Mouse (Mus musculus) hindbrain, embryonic 13.5 days (tissue): ENCODE measurements around the gene Gm20388. TPM values are rescaled to one million over a fixed set of nuclear protein-coding genes. Genes with fewer than 3 reads are reported as not detected.

ENCODE experiments used
- ATAC-seq: fragments of 200-750 bp; cut with Nextera tagmentation; 2 replicates; pipeline ENCODE4 v1.8.0; 2017; ENCODE audit warnings: moderate TSS enrichment; ENCODE audit not compliant: low FRiP score
- H3K27ac ChIP-seq: fragments of 300-500 bp; sonication (generic); 2 replicates; pipeline ENCODE4 v1.5.1; 2015; ENCODE audit warnings: inconsistent platforms, mild to moderate bottlenecking, moderate library complexity
- H3K27me3 ChIP-seq: fragments of 300-500 bp; sonication (generic); 2 replicates; pipeline ENCODE4 v1.6.1; 2015; ENCODE audit warnings: mild to moderate bottlenecking, inconsistent platforms
- H3K36me3 ChIP-seq: fragments of 300-500 bp; sonication (generic); 2 replicates; pipeline ENCODE4 v1.6.1; 2015; ENCODE audit warnings: mild to moderate bottlenecking, inconsistent platforms
- H3K4me1 ChIP-seq: fragments of 300-500 bp; sonication (generic); replicated peaks from 2 replicates; pipeline ENCODE4 v1.6.1; 2015; ENCODE audit warnings: inconsistent platforms
- H3K4me2 ChIP-seq: fragments of 300-500 bp; sonication (generic); 2 replicates; pipeline ENCODE4 v1.6.1; 2015; ENCODE audit warnings: inconsistent platforms, mild to moderate bottlenecking, moderate library complexity
- H3K4me3 ChIP-seq: fragments of 300-500 bp; sonication (generic); 2 replicates; pipeline ENCODE4 v1.5.1; 2015; ENCODE audit warnings: mild to moderate bottlenecking, inconsistent platforms
- H3K9ac ChIP-seq: fragments of 300-500 bp; sonication (generic); 2 replicates; pipeline ENCODE4 v1.6.1; 2015; ENCODE audit warnings: mild to moderate bottlenecking, inconsistent platforms
- H3K9me3 ChIP-seq: fragments of 300-500 bp; sonication (generic); 2 replicates; pipeline ENCODE4 v1.6.1; 2016; ENCODE audit warnings: inconsistent platforms
- WGBS: fragments of 180-500 bp; shearing (Covaris S2); methylation state at CpG from one replicate; pipeline ENCODE4 v1.1.7; 2015; 5-methylcytosine and 5-hydroxymethylcytosine counted together
- polyA plus RNA-seq: library from polyadenylated mRNA; unstranded; fragments of >200 nt; fragmentation: Nextera tagmentation; extraction: Ambion mirVana; gene quantifications from 2 replicates; pipeline ENCODE4 v1.2.1, GENCODE M21; 2015

Gm20388 gene
- polyA plus RNA-seq, 1 experiment from 2014 or later, result 1.9 TPM

DNA sequence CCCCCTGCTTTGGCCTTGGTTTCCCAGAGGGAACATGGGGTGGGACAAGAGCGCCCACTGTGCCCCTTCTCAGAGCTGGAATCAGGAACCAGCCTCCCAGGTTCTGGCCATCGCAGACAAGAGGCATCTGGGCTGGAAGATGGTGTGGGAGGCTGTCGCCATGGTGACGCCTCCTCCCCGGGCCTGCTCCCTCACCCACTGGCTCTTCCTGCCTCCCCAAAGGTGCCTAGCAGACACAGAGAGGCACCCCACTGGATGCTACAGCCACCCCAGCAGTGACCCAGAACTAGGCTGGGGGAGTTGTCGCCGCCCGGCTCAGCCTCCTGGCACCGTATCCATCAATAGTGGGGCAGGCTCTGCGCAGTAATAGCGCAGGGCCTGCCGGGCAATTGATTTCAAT is 530.1 kb downstream of the Gm20388 start:
- H3K9ac ChIP-seq, result peak overlapping the region; percentile 51
- H3K4me3 ChIP-seq, result no peak overlapping the region
- H3K27ac ChIP-seq, result peak overlapping the region; percentile 90
- H3K4me2 ChIP-seq, result peak overlapping the region; percentile 23
- peak; percentile 21; the same call in 1 of the 2 replicates for ATAC-seq
- peaks cover 84% of the 10 kb centered on the region for H3K4me1 ChIP-seq
- H3K27me3 ChIP-seq, result peaks cover 25% of the 10 kb centered on the region; the same call in 1 of the 2 replicates
- H3K36me3 ChIP-seq, result no peaks in the 10 kb centered on the region
- 46% methylated on average over 12 of the region's 12 CpGs for WGBS
- no peaks in the 10 kb centered on the region for H3K9me3 ChIP-seq

DNA sequence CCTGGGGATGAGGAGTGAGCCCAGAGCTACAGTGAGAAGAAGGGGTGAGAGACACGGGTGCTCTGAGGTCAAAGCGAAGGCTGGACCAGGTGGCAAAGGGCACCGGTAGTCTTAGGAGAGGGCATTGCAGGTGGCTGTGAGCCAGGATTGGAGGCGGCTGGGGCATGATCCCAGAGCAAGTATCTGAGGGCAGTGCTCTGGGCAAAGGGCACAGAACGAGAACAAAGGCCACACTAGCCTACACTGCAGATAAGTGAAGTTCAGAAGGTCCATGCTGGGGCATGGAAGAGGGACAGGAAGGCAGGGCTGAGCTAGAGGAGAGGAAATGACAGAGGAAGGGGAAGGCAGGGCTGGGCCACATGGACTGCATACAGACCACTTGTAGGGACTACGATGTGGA is 531.0 kb downstream of the Gm20388 start:
- H3K27me3 ChIP-seq, result peaks cover 21% of the 10 kb centered on the region; the same call in 1 of the 2 replicates
- peak overlapping the region; percentile 90 for H3K27ac ChIP-seq
- no peak for ATAC-seq
- peak overlapping the region; percentile 51; the same call in 1 of the 2 replicates for H3K9ac ChIP-seq
- no peak overlapping the region for H3K4me3 ChIP-seq
- H3K4me2 ChIP-seq, result no peak overlapping the region
- H3K9me3 ChIP-seq, result no peaks in the 10 kb centered on the region
- no peaks in the 10 kb centered on the region for H3K36me3 ChIP-seq
- WGBS, result 79% methylated on average over 6 of the region's 6 CpGs
- peaks cover 82% of the 10 kb centered on the region for H3K4me1 ChIP-seq

DNA sequence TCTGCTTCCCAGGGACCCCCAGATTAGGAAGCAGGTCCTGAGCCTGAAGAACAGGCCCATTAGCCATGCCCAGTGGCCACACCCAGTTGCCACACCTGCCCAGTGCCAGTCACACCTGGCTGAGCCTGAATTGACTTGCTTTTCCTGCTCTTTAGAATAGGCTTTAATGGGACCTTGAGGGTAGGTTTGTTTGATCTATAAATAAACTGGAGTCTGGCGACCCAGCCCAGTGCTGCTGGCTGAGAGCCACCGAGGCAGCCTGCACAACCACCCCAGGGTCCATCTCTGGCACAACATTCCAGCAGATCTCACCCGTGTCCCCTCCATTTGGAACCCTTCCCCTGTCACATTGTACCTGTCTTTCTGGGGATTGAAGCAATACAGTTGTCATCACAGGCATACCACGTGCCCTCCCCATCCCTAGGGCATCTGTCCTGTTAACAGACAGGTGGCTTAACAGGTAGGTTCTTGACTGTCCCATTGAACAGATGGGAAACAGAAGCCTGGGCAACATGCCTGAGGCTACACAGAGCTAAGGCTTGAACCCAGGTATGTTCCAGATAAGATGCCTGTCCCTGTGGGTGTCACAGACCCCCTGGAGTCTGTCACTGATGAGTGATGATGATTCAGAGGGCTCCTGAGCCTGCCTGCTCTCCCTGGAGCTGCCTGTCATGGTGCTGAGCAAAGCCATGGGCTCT is 531.8 kb downstream of the Gm20388 start:
- no peak overlapping the region for H3K4me3 ChIP-seq
- WGBS, result 60% methylated on average over 4 of the region's 4 CpGs
- H3K9me3 ChIP-seq, result no peaks in the 10 kb centered on the region
- H3K9ac ChIP-seq, result no peak overlapping the region
- no peaks in the 10 kb centered on the region for H3K36me3 ChIP-seq
- 0 out of 2 replicates have a peak overlapping the region, but pooled peaks have one; percentile 90 for H3K27ac ChIP-seq
- no peak for ATAC-seq
- H3K4me1 ChIP-seq, result peaks cover 74% of the 10 kb centered on the region
- H3K4me2 ChIP-seq, result no peak overlapping the region
- peaks cover 16% of the 10 kb centered on the region; the same call in 1 of the 2 replicates for H3K27me3 ChIP-seq

DNA sequence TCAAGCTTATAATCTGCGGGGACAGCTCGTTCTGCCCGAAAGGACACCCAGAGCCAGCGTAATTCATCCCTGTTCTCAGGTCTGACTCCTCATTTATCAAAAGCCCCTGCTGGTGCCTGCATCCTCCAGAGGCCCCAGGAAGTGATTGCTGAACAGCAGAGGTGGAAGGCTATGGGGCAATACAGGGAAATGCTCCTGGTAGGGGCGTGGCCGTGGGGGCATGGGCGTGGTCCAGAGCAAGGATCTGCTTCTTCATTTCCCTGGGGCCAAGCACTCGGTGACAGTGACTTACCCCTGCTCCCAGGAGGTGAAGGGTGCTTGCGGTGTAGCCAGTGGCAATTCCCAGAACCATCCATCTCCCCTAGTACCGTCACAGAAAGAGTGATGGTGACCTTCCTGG is 534.6 kb downstream of the Gm20388 start:
- H3K36me3 ChIP-seq, result no peaks in the 10 kb centered on the region
- H3K27me3 ChIP-seq, result peaks cover 12% of the 10 kb centered on the region; the same call in 1 of the 2 replicates
- ATAC-seq, result no peak
- no peak overlapping the region for H3K4me2 ChIP-seq
- WGBS, result 46% methylated on average over 10 of the region's 10 CpGs
- peak overlapping the region; percentile 44; the same call in 1 of the 2 replicates for H3K27ac ChIP-seq
- no peak overlapping the region for H3K4me3 ChIP-seq
- no peaks in the 10 kb centered on the region for H3K9me3 ChIP-seq
- H3K4me1 ChIP-seq, result peaks cover 72% of the 10 kb centered on the region
- H3K9ac ChIP-seq, result no peak overlapping the region

DNA sequence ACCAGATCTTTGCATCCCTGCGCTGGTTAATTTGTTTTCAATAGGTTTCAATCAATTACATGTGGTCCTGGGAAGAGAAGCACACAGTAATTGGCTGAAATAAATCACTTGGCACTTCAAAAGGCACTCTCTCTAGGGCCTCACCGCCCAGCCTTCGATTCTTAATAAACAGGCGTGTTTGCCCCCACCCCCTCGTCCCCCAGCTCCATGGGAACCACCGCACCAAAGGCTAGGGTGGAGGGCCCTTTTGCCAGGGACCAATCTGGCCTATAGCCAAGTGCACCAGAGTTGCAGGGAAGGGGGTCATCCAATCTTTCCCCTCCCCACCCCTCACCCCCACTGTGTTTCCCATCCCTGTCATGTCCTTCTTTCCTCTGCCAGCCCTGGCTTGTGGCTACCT is 537.5 kb downstream of the Gm20388 start:
- H3K9me3 ChIP-seq, result no peaks in the 10 kb centered on the region
- 0 out of 2 replicates have a peak overlapping the region, but pooled peaks have one; percentile 19 for H3K9ac ChIP-seq
- WGBS, result 19% methylated on average over 6 of the region's 6 CpGs
- H3K4me1 ChIP-seq, result peaks cover 60% of the 10 kb centered on the region
- 0 out of 2 replicates have a peak, but pooled peaks cover 4% of the 10 kb centered on the region for H3K27me3 ChIP-seq
- no peak overlapping the region for H3K4me2 ChIP-seq
- H3K4me3 ChIP-seq, result no peak overlapping the region
- H3K27ac ChIP-seq, result peak overlapping the region; percentile 82
- no peaks in the 10 kb centered on the region for H3K36me3 ChIP-seq
- ATAC-seq, result peak; percentile 41; the same call in 1 of the 2 replicates

DNA sequence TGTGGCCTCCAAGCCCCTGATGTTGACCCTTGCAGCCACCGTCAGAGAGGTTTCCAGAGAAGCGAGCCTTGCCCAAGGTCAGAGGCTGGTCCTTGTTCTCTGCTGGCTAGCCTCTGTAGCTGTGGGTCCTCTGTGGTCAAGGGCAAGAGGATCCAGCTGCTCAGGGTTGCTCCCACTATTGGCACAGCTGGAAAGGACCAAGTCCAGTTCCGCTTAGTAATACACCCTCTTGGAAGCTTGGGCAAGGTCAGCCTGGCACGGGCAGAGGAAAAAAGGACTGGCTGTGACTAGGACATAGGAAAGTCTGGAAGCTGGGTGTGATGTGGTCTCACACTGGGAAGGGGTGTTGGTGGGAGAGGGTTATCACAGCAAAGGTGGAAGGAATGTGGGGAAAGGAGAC is 538.5 kb downstream of the Gm20388 start:
- Histone ChIP-seq H3K9ac (peak overlapping the region; percentile 51), H3K27ac (peak overlapping the region; percentile 85), H3K36me3 (no peaks in the 10 kb centered on the region), H3K9me3 (no peaks in the 10 kb centered on the region), H3K4me2 (no peak overlapping the region), H3K4me1 (peaks cover 66% of the 10 kb centered on the region), H3K4me3 (no peak overlapping the region), H3K27me3 (0 out of 2 replicates have a peak, but pooled peaks cover 4% of the 10 kb centered on the region)
- 80% methylated on average over 4 of the region's 4 CpGs for WGBS
- no peak for ATAC-seq

DNA sequence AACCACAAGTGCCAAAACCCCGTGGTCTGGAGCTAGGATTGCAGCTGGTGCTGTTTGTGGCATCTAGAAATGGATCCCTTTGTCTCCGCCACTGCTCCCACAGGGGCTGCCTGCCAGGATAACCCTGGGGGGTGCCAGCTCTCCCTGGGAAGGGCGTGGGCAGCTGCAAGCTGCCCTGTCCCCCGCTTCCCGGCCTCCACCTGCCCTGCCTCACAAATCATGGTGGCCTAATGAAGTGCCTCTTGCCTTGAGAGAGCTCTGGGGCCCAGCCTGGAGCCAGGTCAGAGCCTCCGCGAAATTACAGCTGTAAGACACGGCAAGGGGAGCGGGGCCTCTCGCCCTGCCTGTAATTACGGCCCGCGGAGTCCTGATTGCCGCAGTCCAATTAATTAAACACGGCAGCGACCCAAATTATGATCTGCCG is 539.0 kb downstream of the Gm20388 start:
- H3K27ac ChIP-seq, result peak overlapping the region; percentile 85
- H3K4me3 ChIP-seq, result no peak overlapping the region
- peak overlapping the region; percentile 30 for H3K4me2 ChIP-seq
- 13% methylated on average over 17 of the region's 17 CpGs for WGBS
- H3K36me3 ChIP-seq, result no peaks in the 10 kb centered on the region
- peak; percentile 16 for ATAC-seq
- H3K9me3 ChIP-seq, result no peaks in the 10 kb centered on the region
- peaks cover 68% of the 10 kb centered on the region for H3K4me1 ChIP-seq
- peak overlapping the region; percentile 51 for H3K9ac ChIP-seq
- no peaks in the 10 kb centered on the region for H3K27me3 ChIP-seq

DNA sequence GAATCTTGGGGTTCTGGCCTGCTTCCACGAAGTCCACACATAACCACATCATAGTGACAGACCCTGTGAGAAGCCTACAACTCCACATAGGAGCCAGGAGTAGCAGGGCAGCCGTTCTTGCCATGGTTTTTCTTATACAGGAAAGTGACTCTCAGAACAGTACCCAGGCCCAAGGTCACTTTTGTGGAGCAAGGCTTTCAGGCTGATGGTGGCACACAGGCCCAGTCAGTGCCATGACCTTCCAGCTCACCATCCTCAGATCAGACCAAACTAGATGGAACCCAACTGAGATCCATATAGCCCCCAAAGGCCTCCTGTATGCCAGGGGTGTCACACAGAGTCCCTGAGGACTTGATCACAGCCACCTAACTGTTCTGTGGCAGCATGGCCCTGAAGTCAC is 541.5 kb downstream of the Gm20388 start:
- ATAC-seq, result no peak
- Histone ChIP-seq H3K9me3 (no peaks in the 10 kb centered on the region), H3K9ac (no peak overlapping the region), H3K4me1 (peaks cover 77% of the 10 kb centered on the region), H3K27ac (no peak overlapping the region), H3K4me3 (no peak overlapping the region), H3K36me3 (no peaks in the 10 kb centered on the region), H3K4me2 (no peak overlapping the region), H3K27me3 (no peaks in the 10 kb centered on the region)
- 87% methylated on average over 2 of the region's 2 CpGs for WGBS

DNA sequence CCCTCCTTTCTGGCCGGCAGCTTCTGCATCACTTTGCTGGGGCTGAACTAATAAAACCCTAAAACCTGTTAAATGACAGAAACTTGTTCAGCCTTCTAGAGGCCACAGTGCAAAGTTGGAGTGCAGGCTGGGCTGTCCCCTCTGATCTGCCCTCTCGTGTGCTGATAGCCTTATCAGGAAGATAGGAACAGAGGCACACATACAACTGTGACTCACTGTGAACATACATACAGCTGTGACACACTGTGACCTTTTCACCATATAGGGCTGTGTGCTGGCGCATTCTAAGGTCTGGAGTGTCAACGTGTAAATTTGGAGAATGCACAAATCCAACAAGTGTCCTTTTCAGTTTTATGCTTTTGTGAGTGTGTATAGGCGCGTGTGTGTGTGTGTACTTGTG is 543.8 kb downstream of the Gm20388 start:
- peak overlapping the region; percentile 81 for H3K27ac ChIP-seq
- H3K36me3 ChIP-seq, result no peaks in the 10 kb centered on the region
- H3K9me3 ChIP-seq, result no peaks in the 10 kb centered on the region
- 80% methylated on average over 6 of the region's 6 CpGs for WGBS
- no peak overlapping the region for H3K4me2 ChIP-seq
- peaks cover 79% of the 10 kb centered on the region for H3K4me1 ChIP-seq
- no peak for ATAC-seq
- no peak overlapping the region for H3K4me3 ChIP-seq
- H3K9ac ChIP-seq, result no peak overlapping the region
- H3K27me3 ChIP-seq, result no peaks in the 10 kb centered on the region

DNA sequence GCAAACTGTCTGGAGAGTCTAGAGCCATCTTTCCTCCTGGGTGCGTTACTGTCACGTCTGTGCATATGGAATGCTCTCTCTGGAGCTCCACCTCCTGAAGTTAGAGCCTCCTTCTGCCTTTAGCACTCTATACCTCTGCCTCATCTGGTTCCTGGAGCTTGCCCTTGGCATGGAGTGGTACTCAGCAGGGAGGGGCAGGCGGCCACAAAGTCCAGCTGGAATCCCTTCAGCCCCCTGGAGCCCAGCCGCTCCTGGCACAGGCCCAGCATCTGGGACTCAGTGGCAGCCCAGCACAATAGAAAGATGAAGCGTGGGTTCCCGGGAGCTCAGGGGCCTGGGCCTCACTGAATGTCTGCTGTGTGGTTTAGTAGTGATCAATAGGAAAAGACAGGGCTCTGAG is 549.7 kb downstream of the Gm20388 start:
- H3K9me3 ChIP-seq, result no peaks in the 10 kb centered on the region
- no peaks in the 10 kb centered on the region for H3K27me3 ChIP-seq
- ATAC-seq, result peak; percentile 52
- WGBS, result 26% methylated on average over 6 of the region's 6 CpGs
- no peak overlapping the region for H3K4me3 ChIP-seq
- H3K4me1 ChIP-seq, result peaks cover 77% of the 10 kb centered on the region
- peak overlapping the region; percentile 83 for H3K27ac ChIP-seq
- no peak overlapping the region for H3K9ac ChIP-seq
- H3K4me2 ChIP-seq, result no peak overlapping the region
- H3K36me3 ChIP-seq, result no peaks in the 10 kb centered on the region

DNA sequence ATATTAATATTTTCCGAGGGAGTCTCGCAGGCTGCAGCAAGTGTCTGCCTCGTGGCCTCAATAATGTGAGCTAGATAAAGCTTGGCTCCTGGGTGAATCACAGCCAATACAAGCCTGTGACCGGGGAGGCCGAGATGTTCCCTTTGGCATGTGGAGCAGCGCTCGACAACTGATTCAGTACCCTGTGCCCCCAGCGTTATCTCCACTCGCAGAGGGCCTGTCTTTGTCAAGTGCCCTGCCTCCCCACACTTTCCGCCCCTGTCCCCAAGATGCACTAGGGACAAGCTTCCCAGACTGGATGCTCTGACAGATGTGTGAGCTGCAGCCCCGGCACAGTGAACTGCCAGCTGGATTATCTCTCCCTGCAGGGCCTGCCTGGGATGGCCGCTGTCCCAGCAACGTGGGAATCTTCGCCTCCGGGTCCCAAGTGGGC is 551.5 kb downstream of the Gm20388 start:
- Histone ChIP-seq H3K4me3 (no peak overlapping the region), H3K9ac (peak overlapping the region; percentile 56), H3K36me3 (no peaks in the 10 kb centered on the region), H3K27ac (peak overlapping the region; percentile 83), H3K4me2 (no peak overlapping the region), H3K27me3 (no peaks in the 10 kb centered on the region), H3K9me3 (no peaks in the 10 kb centered on the region), H3K4me1 (peaks cover 76% of the 10 kb centered on the region)
- no peak for ATAC-seq
- WGBS, result 23% methylated on average over 15 of the region's 15 CpGs

DNA sequence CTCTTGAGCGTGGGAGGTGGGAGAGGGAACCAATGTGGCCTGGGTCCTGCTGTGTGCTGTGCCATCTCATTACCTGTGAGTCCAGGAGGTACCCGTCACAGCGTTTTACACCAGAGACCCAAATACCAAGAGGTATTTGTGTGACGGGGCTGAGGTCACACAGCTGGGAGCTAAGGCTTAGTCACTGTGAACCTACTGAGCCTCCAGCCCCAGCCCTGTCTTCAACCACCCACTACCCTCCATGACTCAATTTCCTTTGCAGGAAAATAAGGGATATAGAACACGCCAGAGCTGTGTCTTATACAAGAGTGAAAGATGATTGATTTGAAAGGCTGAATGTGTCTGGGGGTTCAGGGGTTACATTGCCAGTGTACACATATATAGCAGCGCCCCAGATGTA is 552.0 kb downstream of the Gm20388 start:
- Histone ChIP-seq H3K4me2 (no peak overlapping the region), H3K27me3 (no peaks in the 10 kb centered on the region), H3K4me1 (peaks cover 78% of the 10 kb centered on the region), H3K9ac (peak overlapping the region; percentile 56), H3K27ac (peak overlapping the region; percentile 83), H3K36me3 (no peaks in the 10 kb centered on the region), H3K4me3 (no peak overlapping the region), H3K9me3 (no peaks in the 10 kb centered on the region)
- ATAC-seq, result no peak
- WGBS, result 62% methylated on average over 6 of the region's 6 CpGs
